Mouse (Mus musculus) intestine, postnatal 0 days (tissue): ENCODE results near the gene Acot5. TPM values are rescaled to one million over a fixed set of nuclear protein-coding genes. Genes with fewer than 3 reads are reported as not detected.

ENCODE experiments used
- ATAC-seq: fragments of 200-750 bp; cut with Nextera tagmentation; 2 replicates; pipeline ENCODE4 v1.8.0; 2017; ENCODE audit warnings: mild to moderate bottlenecking, moderate TSS enrichment, moderate library complexity
- H3K27ac ChIP-seq: fragments of 300-500 bp; sonication (generic); 2 replicates; pipeline ENCODE4 v1.5.1; 2014; ENCODE audit warnings: mild to moderate bottlenecking, low read depth, low read length, moderate library complexity
- H3K27me3 ChIP-seq: fragments of 300-500 bp; sonication (generic); replicated peaks from 2 replicates; pipeline ENCODE4 v1.6.1; 2014; ENCODE audit warnings: low read length, mixed read lengths; ENCODE audit not compliant: control insufficient read depth, insufficient read depth
- H3K36me3 ChIP-seq: fragments of 300-500 bp; sonication (generic); 2 replicates; pipeline ENCODE4 v1.6.1; 2014; ENCODE audit warnings: mild to moderate bottlenecking, moderate library complexity; ENCODE audit not compliant: control insufficient read depth, insufficient read depth
- H3K4me1 ChIP-seq: fragments of 300-500 bp; sonication (generic); replicated peaks from 2 replicates; pipeline ENCODE4 v1.6.1; 2014; ENCODE audit warnings: antibody characterized with exemption, low read length, mixed read lengths; ENCODE audit not compliant: control insufficient read depth, insufficient read depth
- H3K4me2 ChIP-seq: fragments of 300-500 bp; sonication (generic); replicated peaks from 2 replicates; pipeline ENCODE4 v1.6.1; 2014; ENCODE audit warnings: low read depth, mild to moderate bottlenecking, moderate library complexity
- H3K4me3 ChIP-seq: fragments of 300-500 bp; sonication (generic); 2 replicates; pipeline ENCODE4 v1.5.1; 2014; ENCODE audit warnings: low read depth, low read length
- H3K9ac ChIP-seq: fragments of 300-500 bp; sonication (generic); 2 replicates; pipeline ENCODE4 v1.6.1; 2014; ENCODE audit warnings: mild to moderate bottlenecking, low read depth, low read length
- H3K9me3 ChIP-seq: fragments of 300-500 bp; sonication (generic); 2 replicates; pipeline ENCODE4 v1.6.1; 2016; ENCODE audit warnings: mixed run types; ENCODE audit not compliant: control insufficient read depth
- CTCF ChIP-seq: sonication (generic); IDR thresholded peaks from 2 replicates; pipeline ENCODE4 v1.5.1; 2016; ENCODE audit warnings: low read depth, mild to moderate bottlenecking, control low read depth, antibody characterized with exemption, moderate library complexity
- WGBS: fragments of 180-500 bp; shearing (Covaris S2); extraction: QIAGEN DNeasy Blood & Tissue Kit; methylation state at CpG from one replicate; pipeline ENCODE4 v1.1.7; 2014; 5-methylcytosine and 5-hydroxymethylcytosine counted together
- polyA plus RNA-seq: library from polyadenylated mRNA; unstranded; fragments of >200 nt; fragmentation: Nextera tagmentation; extraction: Ambion mirVana; gene quantifications from 2 replicates; pipeline ENCODE4 v1.2.1, GENCODE M21; 2015

Acot5 gene
- polyA plus RNA-seq, 1 experiment from 2014 or later: 6.6 TPM

DNA sequence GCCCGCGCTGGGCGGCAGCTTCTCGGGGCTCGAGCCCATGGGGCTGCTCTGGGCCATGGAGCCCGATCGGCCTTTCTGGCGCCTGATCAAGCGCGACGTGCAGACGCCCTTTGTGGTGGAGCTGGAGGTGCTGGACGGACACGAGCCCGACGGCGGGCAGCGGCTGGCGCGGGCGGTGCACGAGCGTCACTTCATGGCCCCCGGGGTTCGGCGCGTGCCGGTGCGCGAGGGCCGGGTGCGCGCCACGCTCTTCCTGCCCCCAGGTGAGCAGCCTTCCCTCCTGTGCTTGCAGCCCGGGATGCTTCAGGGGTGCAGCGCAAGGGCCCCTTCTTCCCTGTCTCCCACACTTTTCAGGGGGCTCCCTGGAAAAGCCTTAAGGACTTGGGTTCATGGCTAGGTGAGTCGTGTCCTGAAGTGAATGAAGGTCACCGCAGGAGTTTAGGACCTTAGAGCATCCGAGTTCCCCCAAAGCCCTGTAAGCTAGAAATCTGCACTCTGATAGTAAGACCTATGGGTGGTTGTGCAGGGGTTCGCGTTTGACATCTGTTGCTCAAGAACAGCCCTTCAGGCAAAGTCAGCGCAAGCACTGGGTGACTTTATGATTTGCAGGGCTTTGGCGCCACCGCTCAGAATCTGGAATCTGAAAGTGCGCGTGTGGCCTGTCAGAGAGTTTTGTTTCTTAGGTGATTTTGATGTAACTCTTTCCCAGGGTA lies 15.3 kb upstream of the Acot5 start:
- Histone ChIP-seq H3K27ac (peak overlapping the region; percentile 35; the same call in 1 of the 2 replicates), H3K4me1 (0 out of 2 replicates have a peak, but pooled peaks cover 4% of the 10 kb centered on the region), H3K36me3 (no peaks in the 10 kb centered on the region), H3K4me2 (peak overlapping the region; percentile 80), H3K9me3 (no peaks in the 10 kb centered on the region), H3K9ac (peak overlapping the region; percentile 40), H3K27me3 (no peaks in the 10 kb centered on the region), H3K4me3 (peak overlapping the region; percentile 40)
- ATAC-seq: peak; percentile 46; the same call in 1 of the 2 replicates
- peak; percentile 51 for TF ChIP-seq CTCF
- 3% methylated on average over 35 of the region's 46 CpGs for WGBS

DNA sequence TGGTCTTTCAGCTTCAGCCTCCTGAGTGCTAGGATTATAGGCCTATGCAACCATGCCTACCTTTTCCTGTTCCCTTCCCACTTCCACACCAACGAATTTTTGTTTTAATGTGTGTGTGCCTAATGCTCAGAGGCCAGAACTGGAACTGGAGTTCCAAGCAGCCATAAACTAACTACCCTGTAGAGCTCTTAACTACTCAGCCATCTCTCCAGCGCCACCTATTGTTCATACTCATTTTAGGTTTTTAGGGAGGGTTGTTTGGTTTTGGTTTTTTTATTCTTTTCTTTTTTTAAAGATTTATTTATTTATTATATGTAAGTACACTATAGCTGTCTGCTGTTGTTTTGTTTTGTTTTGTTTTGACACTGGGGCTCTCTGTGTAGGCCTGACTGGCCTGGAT lies 8.2 kb upstream of the Acot5 start:
- ATAC-seq: peak; percentile 38; the same call in 1 of the 2 replicates
- no peaks in the 10 kb centered on the region for H3K27me3 ChIP-seq
- no peaks in the 10 kb centered on the region for H3K9me3 ChIP-seq
- whole genome bisulfite sequencing: 24% methylated on average over 2 of the region's 2 CpGs
- no peak overlapping the region for H3K9ac ChIP-seq
- no peak overlapping the region for H3K4me3 ChIP-seq
- no peaks in the 10 kb centered on the region for H3K4me1 ChIP-seq
- TF ChIP-seq CTCF: peak; percentile 78
- no peak overlapping the region for H3K4me2 ChIP-seq
- H3K27ac ChIP-seq: no peak overlapping the region
- H3K36me3 ChIP-seq: no peaks in the 10 kb centered on the region

DNA sequence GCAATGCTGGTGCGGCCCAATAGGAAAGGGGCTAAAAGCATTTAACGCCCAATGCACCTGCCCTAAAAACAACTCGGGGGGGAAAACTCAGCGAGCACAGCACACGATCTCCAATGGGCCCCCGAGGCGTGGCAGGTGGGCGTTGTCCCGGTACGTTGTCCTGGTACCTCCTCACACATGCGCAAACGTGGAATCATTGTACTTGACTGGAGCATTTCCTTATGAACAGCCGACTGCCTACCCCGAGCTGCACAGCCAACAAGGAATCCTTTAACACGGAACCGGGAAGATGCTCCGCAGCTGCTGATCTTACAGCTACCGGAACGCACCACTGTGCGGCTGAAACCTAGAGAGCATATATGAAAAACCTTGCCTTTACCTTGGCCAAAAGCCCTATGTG lies 6.8 kb upstream of the Acot5 start:
- no peak overlapping the region for H3K4me3 ChIP-seq
- no peaks in the 10 kb centered on the region for H3K9me3 ChIP-seq
- no peaks in the 10 kb centered on the region for H3K27me3 ChIP-seq
- H3K36me3 ChIP-seq: no peaks in the 10 kb centered on the region
- no peak for TF ChIP-seq CTCF
- no peak overlapping the region for H3K4me2 ChIP-seq
- H3K27ac ChIP-seq: no peak overlapping the region
- no peak for ATAC-seq
- no peaks in the 10 kb centered on the region for H3K4me1 ChIP-seq
- no peak overlapping the region for H3K9ac ChIP-seq
- 90% methylated on average over 20 of the region's 20 CpGs for WGBS

DNA sequence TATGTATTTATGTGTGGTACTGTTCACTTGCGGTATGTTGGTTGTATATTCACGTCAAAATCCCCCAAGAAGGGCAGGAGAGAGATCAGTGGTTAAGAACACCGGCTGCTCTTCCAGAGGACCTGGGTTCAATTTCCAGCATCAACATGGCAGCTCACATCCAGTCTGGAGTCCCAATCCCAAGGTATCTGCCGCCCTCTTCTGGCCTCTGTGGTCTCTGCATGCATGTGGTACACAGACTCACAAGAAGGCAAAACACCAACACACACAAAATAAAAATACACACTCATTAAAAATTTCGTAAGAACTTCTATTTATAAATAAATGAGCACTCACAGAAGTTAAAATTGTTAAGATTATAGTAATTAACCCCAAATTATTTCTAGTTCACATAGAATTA lies 5.9 kb upstream of the Acot5 start:
- 73% methylated on average over 5 of the region's 5 CpGs for WGBS
- H3K27me3 ChIP-seq: no peaks in the 10 kb centered on the region
- H3K27ac ChIP-seq: no peak overlapping the region
- ATAC-seq: no peak
- H3K4me1 ChIP-seq: no peaks in the 10 kb centered on the region
- H3K36me3 ChIP-seq: no peaks in the 10 kb centered on the region
- TF ChIP-seq CTCF: peak; percentile 66
- no peaks in the 10 kb centered on the region for H3K9me3 ChIP-seq
- no peak overlapping the region for H3K4me3 ChIP-seq
- H3K9ac ChIP-seq: no peak overlapping the region
- H3K4me2 ChIP-seq: no peak overlapping the region

DNA sequence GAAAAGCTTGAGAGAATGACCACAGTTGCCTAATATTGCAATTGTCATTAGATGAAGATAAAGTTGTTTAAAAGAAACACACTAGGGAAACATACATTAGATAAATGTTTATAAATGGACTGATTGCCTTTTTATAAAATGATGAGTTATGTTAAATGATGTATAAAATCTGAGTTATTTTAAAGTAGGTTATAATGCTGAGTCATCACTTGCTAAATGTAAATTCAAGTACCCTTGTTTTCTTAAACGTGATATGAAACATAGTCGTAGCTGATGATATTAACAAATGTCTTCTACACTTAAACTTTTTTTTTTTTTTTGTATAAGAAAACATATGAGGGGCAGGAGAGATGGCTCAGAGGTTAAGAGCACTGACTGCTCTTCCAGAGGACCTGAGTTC lies 5.3 kb upstream of the Acot5 start:
- Histone ChIP-seq H3K36me3 (no peaks in the 10 kb centered on the region), H3K9me3 (no peaks in the 10 kb centered on the region), H3K4me1 (no peaks in the 10 kb centered on the region), H3K27ac (no peak overlapping the region), H3K4me2 (no peak overlapping the region), H3K4me3 (no peak overlapping the region), H3K27me3 (no peaks in the 10 kb centered on the region), H3K9ac (no peak overlapping the region)
- no peak for ATAC-seq
- no peak for TF ChIP-seq CTCF
- 63% methylated on average over 2 of the region's 2 CpGs for WGBS

DNA sequence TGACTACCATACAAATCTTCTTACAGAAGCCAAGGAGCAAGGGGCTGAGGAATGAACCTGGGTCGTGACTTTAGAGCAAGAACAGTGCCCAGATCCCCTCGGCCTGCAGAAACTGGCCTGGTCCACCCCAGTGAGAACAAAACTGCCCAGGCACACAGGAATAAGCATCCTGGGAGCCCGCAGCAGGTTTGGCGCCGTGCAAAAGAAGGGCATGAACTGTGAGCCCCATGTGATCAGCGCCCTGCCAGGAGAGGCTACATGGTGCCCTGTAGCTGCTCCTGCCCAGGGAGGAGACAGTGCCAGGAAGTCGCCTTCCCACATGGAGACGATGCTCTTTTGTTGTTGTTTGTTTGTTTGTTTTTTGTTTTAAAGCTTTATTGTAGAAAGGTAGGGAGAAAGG lies 4.5 kb upstream of the Acot5 start:
- 76% methylated on average over 8 of the region's 8 CpGs for WGBS
- Histone ChIP-seq H3K9me3 (no peaks in the 10 kb centered on the region), H3K27me3 (no peaks in the 10 kb centered on the region), H3K36me3 (no peaks in the 10 kb centered on the region), H3K4me2 (no peak overlapping the region), H3K9ac (no peak overlapping the region), H3K4me3 (no peak overlapping the region), H3K27ac (no peak overlapping the region), H3K4me1 (no peaks in the 10 kb centered on the region)
- no peak for ATAC-seq
- TF ChIP-seq CTCF: no peak
